Mouse (Mus musculus) limb, embryonic 14.5 days (tissue): ENCODE data around the gene Gjb3. TPM values are rescaled to one million over a fixed set of nuclear protein-coding genes. Genes with fewer than 3 reads are reported as not detected.

Experiments used
- ATAC-seq: fragments of 200-750 bp; cut with Nextera tagmentation; 2 replicates; pipeline ENCODE4 v1.8.0; 2017; ENCODE audit warnings: low read depth, moderate number of reproducible peaks, moderate TSS enrichment; ENCODE audit not compliant: low FRiP score
- DNase-seq: peaks from one replicate; pipeline ENCODE4 v3.0.0-alpha.2; 2015; ENCODE audit warnings: low spot score
- H3K27ac ChIP-seq: fragments of 300-500 bp; sonication (generic); replicated peaks from 2 replicates; pipeline ENCODE4 v1.5.1; 2014; ENCODE audit warnings: low read depth, mild to moderate bottlenecking, low read length, moderate library complexity, mixed read lengths
- H3K27me3 ChIP-seq: fragments of 300-500 bp; sonication (generic); 2 replicates; pipeline ENCODE4 v1.6.1; 2014; ENCODE audit warnings: low read length, mixed read lengths; ENCODE audit not compliant: control insufficient read depth, insufficient read depth
- H3K36me3 ChIP-seq: fragments of 300-500 bp; sonication (generic); 2 replicates; pipeline ENCODE4 v1.6.1; 2014; ENCODE audit warnings: mild to moderate bottlenecking, low read length, moderate library complexity, mixed read lengths; ENCODE audit not compliant: control insufficient read depth, insufficient read depth
- H3K4me1 ChIP-seq: fragments of 300-500 bp; sonication (generic); 2 replicates; pipeline ENCODE4 v1.6.1; 2014; ENCODE audit warnings: antibody characterized with exemption, low read length, mixed read lengths; ENCODE audit not compliant: control insufficient read depth, insufficient read depth
- H3K4me2 ChIP-seq: fragments of 300-500 bp; sonication (generic); replicated peaks from 2 replicates; pipeline ENCODE4 v1.6.1; 2014; ENCODE audit warnings: low read depth, mild to moderate bottlenecking, low read length, moderate library complexity; ENCODE audit not compliant: severe bottlenecking
- H3K4me3 ChIP-seq: fragments of 300-500 bp; sonication (generic); replicated peaks from 2 replicates; pipeline ENCODE4 v1.5.1; 2014; ENCODE audit warnings: low read length
- H3K9ac ChIP-seq: fragments of 300-500 bp; sonication (generic); 2 replicates; pipeline ENCODE4 v1.6.1; 2014; ENCODE audit warnings: mild to moderate bottlenecking, low read depth, low read length, moderate library complexity; ENCODE audit not compliant: severe bottlenecking
- H3K9me3 ChIP-seq: fragments of 300-500 bp; sonication (generic); 2 replicates; pipeline ENCODE4 v1.6.1; 2016; ENCODE audit warnings: low read length; ENCODE audit not compliant: control insufficient read depth
- POLR2A ChIP-seq: fragments of 200-500 bp; IDR thresholded peaks from 2 replicates; pipeline ENCODE4 v1.8.0; 2012; ENCODE audit warnings: inconsistent platforms, mild to moderate bottlenecking, moderate library complexity, borderline replicate concordance; ENCODE audit not compliant: insufficient read depth, insufficient read length; ENCODE audit errors: extremely low read depth
- WGBS: fragments of 180-500 bp; shearing (Covaris S2); extraction: QIAGEN DNeasy Blood & Tissue Kit; methylation state at CpG from one replicate; pipeline ENCODE4 v1.1.7; 2014; 5-methylcytosine and 5-hydroxymethylcytosine counted together
- polyA plus RNA-seq, 2 experiments: library from polyadenylated mRNA; depleted of rRNA in 1 of 2; stranded (reverse) in 1 of 2; unstranded in 1 of 2; fragments of >200 nt; fragmentation: Nextera tagmentation in 1 of 2; extraction: Ambion mirVana in 1 of 2; gene quantifications; 2 replicates each; pipeline versions ENCODE4 v1.2.1 to v1.2.3; 2012 to 2014

Gene Gjb3
- polyA plus RNA-seq, 2 experiments: 5.3 to 10.0 TPM

- TF ChIP-seq POLR2A: no peak
- no peaks in the 10 kb centered on the region for H3K9me3 ChIP-seq
- no peak overlapping the region for H3K4me2 ChIP-seq
- 55% methylated on average over 1 of the region's 1 CpGs for WGBS
- ATAC-seq (no peak), DNase-seq (no peak)
- peaks cover 12% of the 10 kb centered on the region; the same call in 1 of the 2 replicates for H3K4me1 ChIP-seq
- H3K9ac ChIP-seq: no peak overlapping the region
- H3K36me3 ChIP-seq: no peaks in the 10 kb centered on the region
- H3K27ac ChIP-seq: no peak overlapping the region
- no peak overlapping the region for H3K4me3 ChIP-seq
- no peaks in the 10 kb centered on the region for H3K27me3 ChIP-seq
Measured at GRCm38 (mm10) chr4:127352594-127352993, 21.9 kb upstream of the Gjb3 start.

- Histone ChIP-seq H3K4me1 (peaks cover 11% of the 10 kb centered on the region; the same call in 1 of the 2 replicates), H3K27ac (no peak overlapping the region), H3K4me3 (no peak overlapping the region), H3K9ac (no peak overlapping the region), H3K36me3 (no peaks in the 10 kb centered on the region), H3K4me2 (no peak overlapping the region), H3K27me3 (no peaks in the 10 kb centered on the region), H3K9me3 (no peaks in the 10 kb centered on the region)
- WGBS: 42% methylated on average over 4 of the region's 4 CpGs
- no peak for TF ChIP-seq POLR2A
- DNase-seq (no peak), ATAC-seq (no peak)
Measured at GRCm38 (mm10) chr4:127349560-127350300, 19.1 kb upstream of the Gjb3 start.

GRCm38 (mm10) chr4:127345000-127345399 is 14.4 kb upstream of the Gjb3 start:
- DNase-seq: no peak
- Histone ChIP-seq H3K27me3 (no peaks in the 10 kb centered on the region), H3K9ac (no peak overlapping the region), H3K4me2 (no peak overlapping the region), H3K4me3 (no peak overlapping the region), H3K4me1 (no peaks in the 10 kb centered on the region), H3K27ac (no peak overlapping the region), H3K36me3 (no peaks in the 10 kb centered on the region), H3K9me3 (no peaks in the 10 kb centered on the region)
- no peak for ATAC-seq
- 85% methylated on average over 5 of the region's 5 CpGs for WGBS
- no peak for TF ChIP-seq POLR2A

- DNase-seq: no peak
- no peak for ATAC-seq
- no peak overlapping the region for H3K4me3 ChIP-seq
- no peaks in the 10 kb centered on the region for H3K36me3 ChIP-seq
- no peak for TF ChIP-seq POLR2A
- no peaks in the 10 kb centered on the region for H3K9me3 ChIP-seq
- H3K27me3 ChIP-seq: no peaks in the 10 kb centered on the region
- 39% methylated on average over 6 of the region's 6 CpGs for WGBS
- H3K9ac ChIP-seq: no peak overlapping the region
- H3K4me1 ChIP-seq: no peaks in the 10 kb centered on the region
- H3K27ac ChIP-seq: no peak overlapping the region
- H3K4me2 ChIP-seq: no peak overlapping the region
Measured at GRCm38 (mm10) chr4:127341372-127341771, 10.7 kb upstream of the Gjb3 start.

- ATAC-seq (no peak), DNase-seq (no peak)
- Histone ChIP-seq H3K4me2 (no peak overlapping the region), H3K9ac (no peak overlapping the region), H3K27ac (no peak overlapping the region), H3K27me3 (peaks cover 3% of the 10 kb centered on the region; the same call in 1 of the 2 replicates), H3K36me3 (no peaks in the 10 kb centered on the region), H3K9me3 (no peaks in the 10 kb centered on the region), H3K4me3 (no peak overlapping the region), H3K4me1 (no peaks in the 10 kb centered on the region)
- WGBS: 65% methylated on average over 5 of the region's 5 CpGs
- no peak for TF ChIP-seq POLR2A
Measured at GRCm38 (mm10) chr4:127337668-127338067, 7.0 kb upstream of the Gjb3 start.
